Mouse (Mus musculus) stomach, embryonic 15.5 days (tissue): ENCODE measurements at regions not wholly inside any gene's neighbourhood (a gene's known extent, or its start where the extent isn't known, plus 50 kb on each side); places are given as distances from the start of the nearest gene placed in this dataset.

Experiments
- ATAC-seq: fragments of 200-750 bp; cut with Nextera tagmentation; 2 replicates; pipeline ENCODE4 v1.8.0; 2017; ENCODE audit warnings: low read depth, moderate number of reproducible peaks, moderate TSS enrichment; ENCODE audit not compliant: insufficient read depth, low FRiP score
- H3K27ac ChIP-seq: fragments of 300-500 bp; sonication (generic); 2 replicates; pipeline ENCODE4 v1.5.1; 2015; ENCODE audit warnings: mild to moderate bottlenecking, inconsistent platforms
- H3K27me3 ChIP-seq: fragments of 300-500 bp; sonication (generic); replicated peaks from 2 replicates; pipeline ENCODE4 v1.6.1; 2015; ENCODE audit warnings: inconsistent platforms
- H3K36me3 ChIP-seq: fragments of 300-500 bp; sonication (generic); 2 replicates; pipeline ENCODE4 v1.6.1; 2015; ENCODE audit warnings: inconsistent platforms
- H3K4me1 ChIP-seq: fragments of 300-500 bp; sonication (generic); 2 replicates; pipeline ENCODE4 v1.6.1; 2015; ENCODE audit warnings: inconsistent platforms
- H3K4me2 ChIP-seq: fragments of 300-500 bp; sonication (generic); 2 replicates; pipeline ENCODE4 v1.6.1; 2015; ENCODE audit warnings: mild to moderate bottlenecking, inconsistent platforms
- H3K4me3 ChIP-seq: fragments of 300-500 bp; sonication (generic); replicated peaks from 2 replicates; pipeline ENCODE4 v1.5.1; 2015; ENCODE audit warnings: inconsistent platforms
- H3K9ac ChIP-seq: fragments of 300-500 bp; sonication (generic); 2 replicates; pipeline ENCODE4 v1.6.1; 2015; ENCODE audit warnings: inconsistent platforms
- H3K9me3 ChIP-seq: fragments of 300-500 bp; sonication (generic); 2 replicates; pipeline ENCODE4 v1.6.1; 2016; ENCODE audit warnings: inconsistent platforms
- WGBS: fragments of 180-500 bp; shearing (Covaris S2); methylation state at CpG from one replicate; pipeline ENCODE4 v1.1.7; 2015; 5-methylcytosine and 5-hydroxymethylcytosine counted together

GRCm38 (mm10) chr8:92302694-92303093 is 54.7 kb upstream of the Irx5 start:
- no peak overlapping the region for H3K27ac ChIP-seq
- H3K36me3 ChIP-seq = no peaks in the 10 kb centered on the region
- no peaks in the 10 kb centered on the region for H3K27me3 ChIP-seq
- no peak overlapping the region for H3K4me2 ChIP-seq
- H3K9ac ChIP-seq = no peak overlapping the region
- no peaks in the 10 kb centered on the region for H3K9me3 ChIP-seq
- WGBS = 63% methylated on average over 7 of the region's 7 CpGs
- no peak overlapping the region for H3K4me3 ChIP-seq
- H3K4me1 ChIP-seq = no peaks in the 10 kb centered on the region
- ATAC-seq = no peak

GRCm38 (mm10) chr8:92301029-92301428 is 56.4 kb upstream of the Irx5 start:
- Histone ChIP-seq H3K36me3 (no peaks in the 10 kb centered on the region), H3K9me3 (no peaks in the 10 kb centered on the region), H3K4me1 (no peaks in the 10 kb centered on the region), H3K27ac (no peak overlapping the region), H3K27me3 (no peaks in the 10 kb centered on the region), H3K4me3 (no peak overlapping the region), H3K9ac (no peak overlapping the region), H3K4me2 (no peak overlapping the region)
- no peak for ATAC-seq
- WGBS = 81% methylated on average over 3 of the region's 3 CpGs

- no peaks in the 10 kb centered on the region for H3K36me3 ChIP-seq
- 54% methylated on average over 26 of the region's 26 CpGs for WGBS
- no peaks in the 10 kb centered on the region for H3K9me3 ChIP-seq
- H3K27ac ChIP-seq = no peak overlapping the region
- H3K4me3 ChIP-seq = no peak overlapping the region
- no peaks in the 10 kb centered on the region for H3K4me1 ChIP-seq
- H3K9ac ChIP-seq = no peak overlapping the region
- ATAC-seq = no peak
- no peak overlapping the region for H3K4me2 ChIP-seq
- H3K27me3 ChIP-seq = 0 out of 2 replicates have a peak, but pooled peaks cover 11% of the 10 kb centered on the region
Observed at GRCm38 (mm10) chr8:92286841-92287811, 70.3 kb upstream of the Irx5 start.

GRCm38 (mm10) chr8:92275755-92276154 is 81.7 kb upstream of the Irx5 start:
- H3K36me3 ChIP-seq = no peaks in the 10 kb centered on the region
- ATAC-seq = no peak
- no peaks in the 10 kb centered on the region for H3K27me3 ChIP-seq
- H3K27ac ChIP-seq = no peak overlapping the region
- H3K4me3 ChIP-seq = no peak overlapping the region
- H3K4me1 ChIP-seq = no peaks in the 10 kb centered on the region
- no peak overlapping the region for H3K9ac ChIP-seq
- no peaks in the 10 kb centered on the region for H3K9me3 ChIP-seq
- 86% methylated on average over 5 of the region's 5 CpGs for WGBS
- no peak overlapping the region for H3K4me2 ChIP-seq

- 91% methylated on average over 1 of the region's 1 CpGs for whole genome bisulfite sequencing
Observed at GRCm38 (mm10) chr8:92272726-92273125, 84.7 kb upstream of the Irx5 start.

GRCm38 (mm10) chr8:92272073-92272472 is 85.4 kb upstream of the Irx5 start:
- H3K4me3 ChIP-seq = no peak overlapping the region
- WGBS = 74% methylated on average over 5 of the region's 5 CpGs
- no peaks in the 10 kb centered on the region for H3K9me3 ChIP-seq
- H3K4me1 ChIP-seq = no peaks in the 10 kb centered on the region
- no peak overlapping the region for H3K4me2 ChIP-seq
- no peak overlapping the region for H3K27ac ChIP-seq
- no peaks in the 10 kb centered on the region for H3K27me3 ChIP-seq
- no peak overlapping the region for H3K9ac ChIP-seq
- no peaks in the 10 kb centered on the region for H3K36me3 ChIP-seq
- no peak for ATAC-seq

More at GRCm38 (mm10) chr8:92272726-92273125, 84.7 kb upstream of the Irx5 start:
- no peak for ATAC-seq
- Histone ChIP-seq H3K9me3 (no peaks in the 10 kb centered on the region), H3K36me3 (no peaks in the 10 kb centered on the region), H3K27ac (no peak overlapping the region), H3K9ac (no peak overlapping the region), H3K27me3 (no peaks in the 10 kb centered on the region), H3K4me1 (no peaks in the 10 kb centered on the region), H3K4me3 (no peak overlapping the region), H3K4me2 (no peak overlapping the region)

GRCm38 (mm10) chr8:92270636-92271035 is 86.8 kb upstream of the Irx5 start:
- no peak for ATAC-seq
- Histone ChIP-seq H3K9ac (no peak overlapping the region), H3K4me1 (no peaks in the 10 kb centered on the region), H3K9me3 (no peaks in the 10 kb centered on the region), H3K4me3 (no peak overlapping the region), H3K27ac (no peak overlapping the region), H3K4me2 (no peak overlapping the region), H3K36me3 (no peaks in the 10 kb centered on the region), H3K27me3 (no peaks in the 10 kb centered on the region)

GRCm38 (mm10) chr8:92267415-92267814 is 90.0 kb upstream of the Irx5 start:
- Histone ChIP-seq H3K9ac (no peak overlapping the region), H3K4me3 (no peak overlapping the region), H3K4me2 (no peak overlapping the region), H3K9me3 (no peaks in the 10 kb centered on the region), H3K27me3 (no peaks in the 10 kb centered on the region; the same call in 1 of the 2 replicates), H3K4me1 (no peaks in the 10 kb centered on the region), H3K36me3 (no peaks in the 10 kb centered on the region), H3K27ac (no peak overlapping the region)
- ATAC-seq = no peak
- 68% methylated on average over 6 of the region's 6 CpGs for WGBS

- WGBS = 87% methylated on average over 8 of the region's 8 CpGs
- no peak overlapping the region for H3K4me3 ChIP-seq
Observed at GRCm38 (mm10) chr8:92260056-92260455, 97.4 kb upstream of the Irx5 start.

GRCm38 (mm10) chr8:92258258-92258657 is 99.2 kb upstream of the Irx5 start:
- no peak for ATAC-seq
- 54% methylated on average over 6 of the region's 6 CpGs for WGBS
- Histone ChIP-seq H3K9me3 (no peaks in the 10 kb centered on the region), H3K4me1 (no peaks in the 10 kb centered on the region), H3K4me2 (no peak overlapping the region), H3K27me3 (no peaks in the 10 kb centered on the region; the same call in 1 of the 2 replicates), H3K4me3 (no peak overlapping the region), H3K27ac (no peak overlapping the region), H3K36me3 (no peaks in the 10 kb centered on the region), H3K9ac (no peak overlapping the region)

More at GRCm38 (mm10) chr8:92260056-92260455, 97.4 kb upstream of the Irx5 start:
- no peak overlapping the region for H3K27ac ChIP-seq
- no peaks in the 10 kb centered on the region for H3K36me3 ChIP-seq
- no peaks in the 10 kb centered on the region for H3K4me1 ChIP-seq
- H3K9ac ChIP-seq = no peak overlapping the region
- no peaks in the 10 kb centered on the region; the same call in 1 of the 2 replicates for H3K27me3 ChIP-seq
- no peak overlapping the region for H3K4me2 ChIP-seq
- no peak for ATAC-seq
- H3K9me3 ChIP-seq = no peaks in the 10 kb centered on the region

- Histone ChIP-seq H3K4me3 (no peak overlapping the region), H3K36me3 (no peaks in the 10 kb centered on the region), H3K27me3 (no peaks in the 10 kb centered on the region), H3K27ac (no peak overlapping the region), H3K4me2 (no peak overlapping the region), H3K9ac (no peak overlapping the region), H3K4me1 (no peaks in the 10 kb centered on the region), H3K9me3 (no peaks in the 10 kb centered on the region)
- no peak for ATAC-seq
- 45% methylated on average over 8 of the region's 8 CpGs for WGBS
Observed at GRCm38 (mm10) chr8:92252597-92253375, 104.6 kb upstream of the Irx5 start.

- Histone ChIP-seq H3K9ac (no peak overlapping the region), H3K4me3 (no peak overlapping the region), H3K9me3 (no peaks in the 10 kb centered on the region), H3K4me1 (no peaks in the 10 kb centered on the region), H3K27ac (no peak overlapping the region), H3K36me3 (no peaks in the 10 kb centered on the region), H3K27me3 (no peaks in the 10 kb centered on the region), H3K4me2 (no peak overlapping the region)
- no peak for ATAC-seq
- WGBS = 74% methylated on average over 4 of the region's 4 CpGs
Observed at GRCm38 (mm10) chr8:92246301-92246700, 111.1 kb upstream of the Irx5 start.
